Mouse (Mus musculus): ENCODE data around the gene Tlk1. TPM values are rescaled to one million over a fixed set of nuclear protein-coding genes. Genes with fewer than 3 reads are reported as not detected.

The Tlk1 gene
- total RNA-seq (2021) = 10 to 100 TPM; 63.9 to 74.6 TPM

DNA sequence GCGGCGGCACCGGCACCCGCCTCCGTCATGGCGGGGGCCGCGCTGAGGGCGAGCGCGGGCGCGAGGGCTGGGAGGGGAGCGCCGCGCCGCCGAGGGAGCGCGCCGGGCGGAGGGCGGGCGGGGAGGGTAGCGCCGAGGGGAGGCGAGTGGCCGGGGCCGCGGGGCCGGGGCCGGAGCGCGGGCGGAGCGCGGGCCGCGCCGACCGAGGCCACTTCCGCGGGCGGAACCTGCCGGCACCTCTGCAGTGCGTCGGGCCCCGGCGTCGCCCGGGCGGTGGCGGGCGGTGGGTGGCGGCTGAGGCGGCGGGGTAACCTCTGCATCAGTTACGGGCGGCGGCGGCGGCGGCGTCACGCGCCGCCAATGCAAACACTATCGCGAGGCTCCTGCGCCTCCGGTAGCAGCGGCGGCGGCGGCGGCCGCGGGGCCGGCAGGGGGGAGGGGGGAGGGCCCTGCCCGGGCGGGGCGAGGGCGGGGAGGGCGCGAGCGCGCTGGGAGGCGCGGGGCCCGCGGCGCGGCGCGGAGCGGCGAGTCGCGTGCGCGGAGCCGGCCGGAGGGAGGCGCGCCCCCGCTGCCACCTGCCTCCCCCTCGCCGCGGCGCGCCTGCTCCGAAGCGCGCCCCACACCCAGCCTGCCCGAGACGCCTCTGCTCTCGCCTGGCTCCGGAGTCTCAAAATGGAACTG, at the start of gene Tlk1:
Gene Tlk1 (minus strand): TSS at position 358 of the 681 bp plus-strand sequence.
- peak; percentile 38 to 49 for DNase-seq

DNA sequence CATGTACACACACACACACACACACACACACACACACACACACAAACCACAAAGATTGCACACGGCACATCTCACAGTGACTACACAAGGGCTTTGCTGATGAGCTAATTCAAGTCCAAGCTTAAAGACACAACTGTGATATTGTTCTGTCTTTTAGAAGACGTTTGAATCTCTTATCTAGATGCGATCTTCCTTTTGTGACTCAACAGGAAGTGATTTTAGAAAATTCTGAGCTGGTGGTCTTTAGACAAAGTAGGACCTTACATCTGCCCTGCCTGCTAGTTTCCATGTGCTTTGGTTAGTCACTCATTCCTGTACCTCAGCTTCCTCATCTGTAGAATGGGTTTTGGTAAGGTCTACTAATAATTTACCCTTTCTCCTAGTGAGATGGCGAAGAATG, 49.6 kb upstream of the Tlk1 start:
- DNase-seq = no peak

DNA sequence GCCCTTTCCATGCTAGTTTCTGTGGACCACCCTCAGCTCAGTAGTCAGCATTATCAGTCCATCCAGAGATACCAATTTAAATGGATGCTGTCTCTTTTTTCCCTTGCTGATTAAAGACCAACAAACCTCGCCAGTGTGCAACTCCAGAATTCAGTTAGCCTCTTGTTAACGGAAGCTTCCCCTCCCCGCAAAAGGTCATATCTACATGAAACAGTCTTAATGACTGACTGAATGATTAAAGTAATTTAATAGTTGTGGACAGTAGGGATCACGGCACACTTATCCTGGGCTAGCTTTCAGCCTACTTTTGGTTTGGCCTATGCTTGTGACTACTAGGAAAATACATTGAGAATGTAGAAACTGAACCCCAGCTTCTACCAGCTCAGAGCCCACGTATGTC, 47.6 kb upstream of the Tlk1 start:
- DNase-seq = no peak

DNA sequence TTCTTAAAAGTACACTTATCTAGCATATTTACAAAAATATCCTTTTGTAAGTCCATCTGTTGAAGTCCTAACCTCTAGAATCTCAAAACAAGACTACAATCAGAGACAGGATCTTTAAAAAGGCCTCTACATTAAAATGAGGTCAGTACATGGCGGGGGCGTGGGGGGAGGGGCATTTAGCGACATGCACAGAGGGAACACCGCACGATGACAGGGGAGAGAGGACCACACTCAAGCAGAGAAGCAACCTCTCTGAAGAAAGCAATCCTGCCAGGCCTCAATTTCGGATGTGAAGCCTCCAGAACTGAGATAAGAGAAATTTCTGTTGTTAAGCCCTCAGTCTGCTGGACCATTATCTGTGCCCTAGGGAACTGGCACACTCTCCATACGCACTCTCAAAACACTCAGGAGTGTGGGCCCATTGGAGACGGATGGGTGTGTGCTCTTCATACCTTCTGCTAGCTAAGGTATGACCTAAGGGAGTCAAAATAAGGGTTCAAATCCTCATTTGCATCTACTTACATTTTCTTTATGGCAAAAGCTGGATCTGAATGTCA, 46.0 kb upstream of the Tlk1 start:
- no peak for DNase-seq

DNA sequence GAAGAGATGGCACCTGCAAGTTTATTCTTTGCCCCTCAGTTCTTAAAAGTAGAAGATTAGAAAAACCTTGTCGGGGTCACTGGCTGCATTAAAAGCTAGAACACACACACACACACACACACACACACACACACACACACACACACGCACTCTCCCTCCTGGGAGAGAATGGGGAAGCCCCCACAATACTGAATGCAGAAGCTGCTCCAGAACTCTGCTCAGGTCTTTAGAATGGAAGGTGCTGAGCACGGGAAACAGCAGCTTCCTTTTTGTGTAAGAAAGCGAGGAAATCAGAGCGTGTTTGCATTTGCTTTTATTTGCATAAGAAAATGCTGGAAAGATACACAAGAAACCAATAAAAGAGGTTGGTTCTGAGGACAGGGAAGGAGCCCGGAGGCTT, 45.3 kb upstream of the Tlk1 start:
- no peak for DNase-seq

DNA sequence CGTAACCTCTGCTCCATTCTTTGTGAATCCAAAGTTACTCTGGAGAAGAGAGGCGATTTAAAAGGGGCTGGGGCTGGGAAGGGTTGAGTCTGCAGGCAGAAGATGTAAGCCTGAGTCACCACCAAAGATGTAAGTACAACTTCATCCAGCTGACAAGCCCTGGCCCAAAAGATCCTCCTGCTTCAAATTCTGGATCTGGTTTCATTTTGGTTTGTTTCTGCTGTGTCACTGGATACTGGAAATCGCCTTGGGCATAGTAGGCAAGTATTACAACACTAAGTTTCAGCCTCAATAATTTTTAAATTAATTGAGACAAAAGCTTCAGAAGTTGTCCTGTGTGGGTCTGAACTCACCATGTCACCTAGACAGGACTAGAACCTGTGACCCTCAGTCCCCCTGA, 43.6 kb upstream of the Tlk1 start:
- DNase-seq = no peak

DNA sequence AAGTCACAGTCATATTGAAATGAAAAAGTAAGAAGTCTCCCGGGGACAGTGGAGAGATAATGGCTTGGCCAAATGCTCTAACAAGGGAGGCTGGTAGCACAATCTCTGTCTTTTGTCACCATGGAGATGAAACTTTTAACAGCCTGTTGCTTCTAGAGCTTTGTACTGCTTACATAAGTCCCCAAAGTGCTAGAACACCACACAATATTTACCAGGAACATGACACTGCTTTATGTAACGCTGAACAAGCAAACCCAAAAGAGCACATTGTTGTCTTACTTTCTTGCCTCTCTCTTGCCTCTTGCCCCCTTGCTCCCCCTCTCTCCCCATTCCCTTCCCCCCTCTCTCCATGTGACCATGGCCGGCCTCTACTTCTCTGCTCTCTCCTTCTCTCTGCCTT, 41.7 kb upstream of the Tlk1 start:
- no peak for DNase-seq

DNA sequence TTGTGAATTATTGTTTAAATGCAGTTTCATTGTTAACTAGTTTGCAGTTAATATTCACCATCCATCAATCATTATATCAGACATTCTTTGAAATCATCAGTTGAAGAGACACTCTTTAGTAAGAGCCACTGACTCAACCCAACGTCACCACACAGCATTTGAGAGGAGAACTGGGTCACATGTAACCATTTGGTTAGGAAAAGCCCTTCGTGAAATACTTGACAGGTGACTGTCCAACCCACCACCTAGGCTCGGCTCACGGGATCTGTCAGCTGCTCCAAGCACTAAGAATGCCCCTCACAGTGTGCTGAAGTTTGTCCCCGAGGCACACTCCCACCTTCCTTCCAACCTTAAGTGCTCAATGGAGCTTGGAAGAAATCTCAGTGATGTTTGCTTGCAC, 37.4 kb upstream of the Tlk1 start:
- DNase-seq = no peak

DNA sequence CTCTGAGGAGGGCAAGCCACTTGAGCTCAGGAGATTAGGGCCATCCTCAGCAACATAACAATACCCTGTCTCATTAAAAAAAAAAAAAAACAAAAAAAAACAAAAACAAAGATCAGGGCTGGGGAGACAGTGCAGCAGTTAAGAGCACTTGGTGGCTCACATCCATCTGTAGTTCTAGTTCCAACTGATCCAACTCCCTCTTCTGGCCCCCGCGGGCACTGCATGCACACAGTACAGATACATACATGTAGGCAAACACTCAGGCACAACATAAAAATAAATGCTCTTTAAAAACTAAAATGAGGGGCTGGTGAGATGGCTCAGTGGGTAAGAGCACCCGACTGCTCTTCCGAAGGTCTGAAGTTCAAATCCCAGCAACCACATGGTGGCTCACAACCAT, 34.2 kb upstream of the Tlk1 start:
- DNase-seq = no peak

DNA sequence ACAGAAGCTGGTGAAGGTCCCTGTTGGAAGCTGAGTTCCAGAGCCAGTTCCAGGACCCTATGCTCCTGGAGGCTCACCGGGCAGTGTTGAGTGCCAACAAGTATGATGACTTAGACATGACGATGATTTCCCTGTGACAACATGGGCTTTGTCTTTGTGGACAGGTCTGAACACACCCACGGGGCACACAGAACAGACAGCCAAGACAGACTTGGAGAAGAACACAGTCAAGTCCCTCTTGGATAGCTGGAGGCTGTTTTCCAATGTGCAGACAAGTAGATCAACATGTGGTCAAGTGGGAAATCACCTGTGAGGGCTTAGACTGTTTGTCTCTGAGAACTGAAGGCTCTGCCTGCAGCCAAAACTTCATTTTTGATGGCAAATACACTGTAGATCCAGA, 31.4 kb upstream of the Tlk1 start:
- DNase-seq = no peak

DNA sequence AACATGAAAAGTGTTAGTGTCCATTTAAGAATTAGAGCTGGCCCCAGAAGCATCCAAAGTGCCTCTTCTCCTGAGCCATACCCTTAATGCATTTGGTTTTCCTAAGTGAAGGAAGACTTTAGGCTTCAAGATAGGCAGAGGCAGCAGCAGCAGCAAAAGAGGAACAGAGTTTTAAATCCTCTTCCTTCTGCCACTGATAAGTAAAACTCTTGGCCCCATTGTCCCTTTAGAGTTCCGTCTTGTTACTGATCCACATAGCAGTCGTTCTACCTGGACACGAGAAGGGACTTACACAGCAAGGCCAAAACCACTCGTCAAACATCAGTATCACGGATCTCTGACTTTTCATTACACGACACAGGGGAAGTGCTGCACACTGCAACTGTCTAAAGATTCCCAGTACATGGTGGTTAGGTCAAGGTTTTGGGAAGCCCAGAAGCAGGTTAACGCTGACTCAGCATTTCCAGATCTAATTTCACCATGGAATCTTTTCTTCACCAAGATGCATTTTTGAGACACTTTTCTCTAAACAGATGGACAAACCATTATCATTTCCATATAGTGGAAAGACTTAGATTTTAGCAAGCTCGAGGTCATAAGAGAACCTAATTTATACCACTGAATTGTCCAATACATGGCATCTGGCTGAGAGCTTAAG, 28.8 kb upstream of the Tlk1 start:
- DNase-seq = no peak

DNA sequence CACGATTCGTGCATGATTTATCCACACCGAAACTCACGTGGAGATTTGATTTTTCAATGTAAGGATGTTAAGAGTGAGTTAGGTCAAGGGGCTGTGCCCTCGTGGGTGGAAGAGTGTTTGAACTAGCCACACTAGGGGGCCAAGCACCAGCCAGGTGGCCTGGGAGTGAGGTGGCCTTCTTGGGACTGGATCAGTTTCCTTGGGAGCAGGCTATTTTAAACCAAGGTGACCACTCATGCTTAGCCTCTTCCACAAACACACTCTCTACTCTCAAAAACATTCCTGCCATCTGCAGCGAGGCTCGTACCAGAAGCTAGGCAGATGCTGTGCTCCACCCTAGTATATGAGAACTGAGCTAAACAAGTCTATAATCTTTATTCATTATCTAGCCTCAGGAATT, 27.8 kb upstream of the Tlk1 start:
- no peak for DNase-seq

DNA sequence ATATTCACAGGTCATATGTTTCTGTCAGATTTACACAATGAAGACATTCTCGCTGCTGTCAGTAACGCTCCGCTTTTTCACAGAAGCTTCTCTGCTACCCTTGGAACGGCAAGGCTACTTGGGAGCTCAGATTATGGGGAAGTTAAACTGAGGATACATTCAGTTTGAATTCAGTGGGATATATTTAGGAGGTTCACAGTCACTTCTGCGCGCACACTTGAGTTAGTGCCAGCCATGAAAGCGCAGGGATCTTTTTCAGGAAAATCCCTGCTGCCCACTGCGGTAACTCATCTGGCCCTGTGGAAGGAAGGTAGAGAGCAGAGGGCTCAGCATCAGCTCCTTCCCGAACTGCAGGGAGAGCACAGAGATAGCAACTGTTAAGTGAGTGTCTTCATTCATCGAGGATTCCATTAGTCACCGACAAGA, 27.3 kb upstream of the Tlk1 start:
- peak in 1 of 2 experiments; percentile 19 for DNase-seq

DNA sequence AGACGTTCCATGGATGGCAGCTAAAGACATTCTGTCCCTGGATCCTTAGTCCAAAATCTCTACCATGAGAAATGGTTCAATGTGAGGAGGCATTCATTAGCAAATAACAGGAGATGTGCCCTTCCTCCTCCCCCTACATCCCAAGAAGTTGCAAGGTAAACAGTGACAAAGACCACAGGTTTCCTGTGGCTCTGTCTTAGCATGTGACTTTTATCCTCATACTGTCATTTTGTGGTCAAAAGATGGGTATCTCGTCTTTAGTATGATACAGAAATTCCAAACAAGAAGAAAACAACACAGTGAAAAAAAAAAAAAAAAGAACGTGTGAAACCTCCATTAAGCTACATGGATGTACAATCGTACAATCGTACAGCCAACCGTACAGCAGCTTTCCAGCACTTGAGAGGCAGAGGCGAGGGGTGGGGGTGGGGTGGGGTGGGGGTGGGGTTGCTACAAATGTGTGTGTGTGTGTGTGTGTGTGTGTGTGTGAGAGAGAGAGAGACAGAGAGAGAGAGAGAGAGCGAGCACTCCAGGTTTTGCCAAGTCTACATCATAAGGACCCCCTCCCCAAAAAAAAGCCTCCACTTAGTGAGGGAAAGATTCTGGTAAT, 26.8 kb upstream of the Tlk1 start:
- no peak for DNase-seq

DNA sequence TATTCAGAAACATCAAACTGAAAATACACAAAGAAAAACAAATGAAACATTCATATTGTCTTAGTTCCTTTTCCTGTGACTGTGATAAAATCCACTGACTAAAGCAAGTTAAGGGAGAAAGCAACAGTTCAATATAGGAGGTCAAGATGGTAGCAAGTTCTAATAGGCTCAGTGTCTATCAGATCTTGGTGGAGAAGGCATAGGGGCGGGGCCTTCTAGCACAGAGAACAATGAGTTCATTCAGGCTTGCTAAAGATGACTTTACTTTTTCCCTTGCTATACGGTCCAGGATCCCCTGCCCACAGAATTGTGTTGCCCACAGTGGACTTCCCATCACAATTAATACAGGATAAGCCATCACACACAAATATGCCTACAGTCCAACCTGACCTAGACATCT, 20.3 kb upstream of the Tlk1 start:
- no peak for DNase-seq

DNA sequence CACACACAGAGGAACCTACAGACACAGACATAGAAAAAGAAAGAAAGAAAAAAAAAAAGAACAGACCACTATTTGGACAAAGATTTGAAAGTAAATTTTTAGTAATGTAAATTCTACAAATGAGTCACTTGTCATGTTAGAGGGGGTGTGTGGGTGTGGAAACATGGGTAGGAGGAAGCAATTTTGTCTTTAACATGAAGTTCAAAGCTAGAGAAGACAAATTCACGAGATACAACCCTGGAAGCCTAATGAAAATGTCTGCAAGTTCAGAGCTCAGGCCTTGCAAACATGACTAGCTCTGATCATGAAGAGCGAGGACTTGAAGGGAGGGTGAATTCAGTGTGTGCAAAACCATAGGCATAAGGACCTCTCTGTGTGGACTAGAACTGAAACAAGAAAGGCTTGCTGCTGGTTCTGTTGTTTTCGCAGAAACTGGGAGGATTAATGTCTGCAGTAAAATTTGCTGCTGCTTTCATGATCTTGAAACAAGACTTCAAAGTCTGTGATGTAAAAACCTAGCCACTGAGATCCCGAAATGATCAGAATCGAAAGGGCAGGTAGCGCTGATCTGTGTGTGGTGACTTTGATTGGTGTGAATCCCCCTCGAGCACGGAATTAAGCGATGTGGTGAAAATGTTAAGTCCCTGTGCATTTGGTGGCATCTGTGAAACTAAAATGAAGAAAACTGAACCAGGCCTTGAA, 19.3 kb upstream of the Tlk1 start:
- DNase-seq = no peak

DNA sequence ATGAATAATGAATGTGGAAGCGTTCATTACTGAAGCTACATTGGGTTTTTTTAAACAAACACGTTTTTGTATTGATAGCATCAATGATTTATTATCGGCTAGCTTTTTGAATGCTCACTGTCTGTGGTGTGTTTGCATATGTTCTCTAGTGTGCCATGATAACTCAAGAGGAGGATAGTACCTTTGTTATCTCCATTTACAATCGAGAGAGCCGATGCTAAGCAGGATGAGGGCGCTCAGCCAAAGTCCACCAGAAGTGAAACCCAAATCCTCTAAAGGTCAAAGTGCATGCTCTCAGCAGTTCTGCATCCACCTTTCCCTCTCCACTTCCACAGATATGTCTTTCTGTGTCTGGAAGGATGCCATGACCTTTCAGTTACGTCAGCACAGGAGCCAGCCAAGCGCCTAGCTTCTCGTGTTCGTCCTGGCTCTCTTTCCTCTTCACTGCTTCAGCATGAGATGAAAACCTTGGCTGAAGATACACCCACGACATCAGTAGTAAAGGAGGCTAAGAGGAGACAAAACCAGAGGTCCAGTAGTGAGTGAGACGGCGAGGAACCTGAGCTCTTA, 16.6 kb upstream of the Tlk1 start:
- DNase-seq = no peak

DNA sequence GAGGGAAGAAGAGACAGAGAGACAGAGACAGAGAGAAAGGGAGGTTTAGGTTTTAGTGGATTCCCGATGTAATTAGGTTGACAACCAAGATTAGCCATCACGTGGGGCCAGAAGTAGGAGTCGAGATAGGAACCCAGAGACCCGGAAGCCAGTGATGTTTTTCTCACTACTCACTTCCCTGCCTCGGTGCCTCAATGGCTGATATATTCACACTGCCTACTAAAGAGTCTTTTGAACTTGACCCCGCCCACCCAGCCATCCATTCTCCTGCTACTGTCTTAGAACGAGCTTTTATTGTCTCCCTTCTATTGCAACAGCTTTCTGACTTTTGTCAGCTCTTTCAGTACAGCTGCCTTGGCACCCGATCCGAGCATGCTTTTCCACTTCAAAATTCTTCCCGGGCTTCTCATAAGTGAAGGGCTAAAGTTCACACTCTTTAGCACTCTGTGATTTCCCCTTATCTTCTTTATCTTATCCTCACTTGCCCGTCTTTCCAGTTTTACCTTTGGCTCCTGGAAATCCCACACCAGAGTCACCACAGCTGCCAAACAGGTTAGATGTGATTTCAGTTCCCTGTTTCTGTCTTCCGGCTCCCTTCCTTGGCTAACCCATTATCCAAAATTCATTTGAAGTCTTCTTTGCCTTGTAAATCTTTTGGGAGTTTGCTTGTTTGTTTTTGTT, 13.1 kb upstream of the Tlk1 start:
- no peak for DNase-seq

DNA sequence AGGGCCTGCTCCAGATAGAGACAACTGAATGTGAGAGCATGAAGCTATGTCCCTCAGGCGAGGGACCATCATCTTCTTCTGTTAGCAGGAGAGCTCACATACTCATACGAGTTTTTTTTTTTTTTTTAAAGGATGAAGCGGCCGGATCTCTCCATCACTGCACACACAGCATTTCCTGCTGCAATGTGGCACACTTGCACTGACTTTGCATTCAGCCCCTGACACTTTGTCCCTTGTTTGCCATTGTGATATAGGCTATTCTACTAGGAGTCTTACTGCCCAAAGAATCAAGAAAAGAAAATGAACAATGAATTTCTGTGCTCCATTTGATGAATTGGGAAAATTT, 10.8 kb upstream of the Tlk1 start:
- no peak for DNase-seq

DNA sequence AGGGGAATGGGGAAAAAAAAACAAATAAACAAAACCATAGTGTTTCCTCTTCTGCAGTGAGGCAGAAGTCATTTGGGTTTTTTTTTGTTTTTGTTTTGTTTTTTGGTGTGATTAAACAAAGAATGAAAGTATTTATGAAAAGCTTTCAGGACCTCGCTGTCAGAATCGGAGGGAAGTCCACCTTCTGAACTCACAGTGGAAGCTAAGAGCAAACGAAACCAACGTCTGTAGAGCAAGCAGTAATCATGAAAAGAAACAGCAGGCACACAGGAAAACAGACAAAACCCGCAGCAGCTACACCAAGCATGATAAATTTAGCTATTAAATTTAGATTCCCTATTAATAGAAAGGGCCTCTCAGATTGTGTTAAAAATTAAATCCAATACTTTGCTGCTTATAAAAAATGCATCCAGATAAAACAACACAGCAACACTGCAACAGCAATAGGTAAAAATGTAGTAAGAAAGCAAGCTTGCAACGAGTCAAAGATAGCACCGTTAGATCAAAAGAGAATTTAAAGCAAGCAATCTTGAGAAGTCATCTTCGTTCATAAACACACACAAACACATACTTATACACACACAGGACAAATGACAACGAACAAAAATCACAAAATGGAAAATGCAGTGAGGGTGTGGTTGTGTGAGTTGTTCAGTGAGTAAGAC, 10.2 kb upstream of the Tlk1 start:
- no peak for DNase-seq

DNA sequence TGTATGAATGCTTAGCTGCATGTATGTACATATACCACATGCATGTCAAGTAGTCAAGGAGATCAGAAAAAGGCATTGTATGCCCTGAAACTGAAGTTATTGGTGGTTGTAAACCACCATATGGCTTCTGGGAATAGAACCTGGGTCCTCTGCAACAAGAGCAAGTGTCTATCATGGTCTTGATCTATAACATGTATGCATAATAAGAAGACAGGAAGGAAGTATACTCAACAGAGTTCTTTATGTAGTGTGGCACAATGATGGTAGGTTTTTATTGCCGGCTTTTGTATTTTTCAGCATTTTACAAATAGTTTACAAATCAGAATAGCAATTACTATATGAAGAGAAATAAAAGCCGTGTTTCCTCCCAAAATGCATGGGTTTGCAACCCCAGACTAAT, 9.7 kb upstream of the Tlk1 start:
- no peak for DNase-seq

DNA sequence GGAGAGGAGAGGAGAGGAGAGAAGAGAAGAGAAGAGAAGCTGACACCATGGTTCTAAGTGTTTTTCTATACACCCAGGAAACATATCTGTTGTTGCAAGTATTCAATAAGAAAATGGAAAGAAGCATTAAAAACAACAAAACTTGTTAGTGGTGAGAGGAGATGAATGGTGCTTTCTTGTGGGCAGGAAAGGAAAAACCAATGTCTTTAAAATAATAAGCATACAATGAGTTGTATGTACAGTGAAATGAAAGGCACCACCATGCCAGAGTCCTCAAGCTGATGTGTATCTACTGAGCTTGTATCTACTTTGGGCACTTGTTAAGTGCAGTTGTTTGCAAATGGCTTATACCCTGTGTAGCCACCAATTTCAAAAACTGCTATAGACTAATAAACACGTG, 7.7 kb upstream of the Tlk1 start:
- no peak for DNase-seq
